Mouse (Mus musculus): ENCODE data around the gene Anxa6.

Gene Anxa6

DNA sequence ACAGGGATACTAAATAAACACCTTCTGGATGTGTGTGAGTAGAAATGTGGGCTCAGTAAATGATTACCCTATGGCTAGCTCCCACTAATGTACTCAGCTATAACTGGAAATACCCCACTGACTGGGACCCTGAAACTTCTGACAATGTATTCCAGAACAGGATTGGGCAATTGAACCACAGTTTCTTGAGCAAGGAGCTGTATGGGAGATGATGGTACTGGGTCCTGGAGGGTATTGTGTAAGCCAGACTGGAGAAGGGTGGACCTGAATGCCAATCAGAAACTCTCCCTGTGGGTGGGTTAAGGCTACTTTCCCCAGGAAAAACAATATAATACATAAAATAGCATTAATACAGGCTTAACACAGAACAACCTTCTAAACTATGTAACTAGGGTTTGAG lies 43.3 kb downstream of the Anxa6 start:
- no peak for DNase-seq

DNA sequence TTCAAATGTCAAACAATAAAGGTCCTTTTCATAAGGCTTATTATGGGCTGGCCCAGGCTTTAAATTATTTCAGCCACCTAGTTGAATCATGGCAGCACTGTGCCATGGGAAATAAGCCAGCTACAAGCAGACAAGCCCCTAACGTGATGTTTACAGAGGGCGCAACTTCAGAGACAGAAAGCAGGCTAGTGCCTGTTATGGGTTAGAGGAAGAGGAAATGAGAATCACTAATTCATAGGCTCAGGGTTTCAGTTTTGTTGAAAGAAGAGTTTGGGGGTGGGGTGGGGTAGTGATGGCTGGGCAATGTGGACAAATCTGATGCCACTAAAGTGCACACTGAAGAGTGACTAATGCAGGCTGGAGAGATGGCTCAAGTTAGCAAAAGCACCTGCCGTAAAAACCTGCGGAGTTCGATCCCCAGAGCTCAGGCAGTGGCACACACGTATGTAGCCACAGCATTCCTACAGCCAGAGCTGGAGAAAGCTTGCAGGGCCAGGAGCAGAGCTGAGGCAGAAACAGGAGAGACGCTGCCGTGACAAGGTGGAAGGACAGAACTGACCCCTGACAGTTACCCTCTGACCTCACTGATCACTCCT lies 44.4 kb downstream of the Anxa6 start:
- DNase-seq, result no peak

DNA sequence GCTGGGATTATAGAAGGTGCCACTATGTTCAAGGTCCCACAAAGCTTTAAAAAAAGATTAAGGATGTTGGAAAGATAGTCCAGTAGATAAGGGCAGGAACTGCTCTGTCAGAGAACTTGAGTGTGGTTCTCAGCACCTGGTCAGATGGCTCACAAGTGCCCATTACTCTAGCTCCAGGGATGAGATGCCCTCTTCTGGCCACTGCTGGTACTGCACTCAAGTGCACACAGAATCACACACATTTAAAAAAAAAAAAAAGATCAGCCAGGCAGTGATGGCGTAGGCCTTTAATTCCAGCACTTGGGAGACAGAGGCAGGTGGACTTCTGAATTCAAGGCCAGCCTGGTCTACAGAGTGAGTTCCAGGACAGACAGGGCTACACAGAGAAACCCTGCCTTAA lies 45.3 kb downstream of the Anxa6 start:
- peak; percentile 43 for DNase-seq

GRCm38 (mm10) chr11:54985086-54985485 lies 48.2 kb downstream of the Anxa6 start:
- no peak for DNase-seq

DNA sequence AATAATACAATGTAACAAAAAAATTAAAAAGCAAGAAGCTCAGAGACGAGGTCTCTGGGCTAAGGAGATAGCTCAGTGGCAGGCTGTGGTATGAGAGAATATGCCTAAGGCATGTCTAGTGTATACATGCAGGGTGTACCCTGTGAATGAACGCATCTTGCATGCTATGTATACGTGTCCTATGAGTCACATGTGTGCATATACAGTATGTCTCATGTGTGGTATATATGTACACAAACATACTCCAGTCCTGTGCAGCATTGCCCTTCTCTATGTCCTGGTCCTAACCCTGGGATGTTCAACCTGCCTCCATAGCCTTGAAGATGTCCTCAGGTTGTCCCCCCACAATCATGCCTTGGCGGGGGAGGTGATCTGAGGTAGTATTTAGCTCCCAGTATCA lies 48.7 kb downstream of the Anxa6 start:
- DNase-seq, result no peak

- peak; percentile 80 for DNase-seq
Measured at GRCm38 (mm10) chr11:54984085-54984484, 49.2 kb downstream of the Anxa6 start.

DNA sequence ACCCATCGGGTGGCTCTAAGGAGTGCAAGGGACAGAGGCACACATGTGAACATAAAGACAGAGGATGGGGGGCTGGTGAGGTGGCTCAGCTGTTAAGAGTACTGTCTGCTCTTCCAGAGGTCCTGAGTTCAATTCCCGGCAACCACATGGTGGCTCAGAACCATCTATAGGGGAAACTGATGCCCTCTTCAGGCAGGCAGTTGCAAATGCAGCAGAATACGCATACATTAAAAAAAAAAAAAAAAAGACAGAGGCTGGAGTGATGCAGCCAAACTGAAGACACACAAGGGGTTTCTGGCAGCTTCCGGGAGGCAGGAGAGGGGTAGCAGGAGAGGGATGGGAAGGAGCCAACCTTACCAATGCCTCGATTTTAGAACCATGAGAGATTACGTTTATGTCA lies 50.7 kb downstream of the Anxa6 start:
- DNase-seq, result no peak

- DNase-seq, result no peak
Measured at GRCm38 (mm10) chr11:54981630-54982029, 51.6 kb downstream of the Anxa6 start.

- DNase-seq, result no peak
Measured at GRCm38 (mm10) chr11:54977385-54977937, 55.8 kb downstream of the Anxa6 start.

- no peak for DNase-seq
Measured at GRCm38 (mm10) chr11:54976351-54976750, 56.9 kb downstream of the Anxa6 start.

DNA sequence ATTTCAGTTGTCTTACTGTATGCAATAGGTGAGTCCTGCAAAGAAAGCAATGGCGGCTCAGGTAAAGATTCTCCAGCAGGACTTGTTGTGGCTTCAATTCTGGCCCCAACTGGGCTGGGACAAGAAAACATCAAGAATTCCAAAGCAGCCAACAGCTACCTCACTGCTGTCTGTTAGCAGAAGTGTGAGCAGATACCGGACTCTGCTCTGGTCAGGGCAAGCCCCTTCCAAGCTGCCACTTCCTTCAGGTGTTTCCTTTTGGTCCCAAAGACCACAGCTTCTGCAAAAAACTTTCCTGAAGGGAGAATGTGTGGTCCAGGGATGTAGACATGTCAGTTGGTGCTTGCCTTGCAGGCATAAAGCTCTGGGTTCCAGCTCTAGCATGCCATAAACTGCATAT lies 57.5 kb downstream of the Anxa6 start:
- DNase-seq, result no peak

- no peak for DNase-seq
Measured at GRCm38 (mm10) chr11:54975340-54975739, 57.9 kb downstream of the Anxa6 start.

GRCm38 (mm10) chr11:54974639-54975038 lies 58.6 kb downstream of the Anxa6 start:
- no peak for DNase-seq

DNA sequence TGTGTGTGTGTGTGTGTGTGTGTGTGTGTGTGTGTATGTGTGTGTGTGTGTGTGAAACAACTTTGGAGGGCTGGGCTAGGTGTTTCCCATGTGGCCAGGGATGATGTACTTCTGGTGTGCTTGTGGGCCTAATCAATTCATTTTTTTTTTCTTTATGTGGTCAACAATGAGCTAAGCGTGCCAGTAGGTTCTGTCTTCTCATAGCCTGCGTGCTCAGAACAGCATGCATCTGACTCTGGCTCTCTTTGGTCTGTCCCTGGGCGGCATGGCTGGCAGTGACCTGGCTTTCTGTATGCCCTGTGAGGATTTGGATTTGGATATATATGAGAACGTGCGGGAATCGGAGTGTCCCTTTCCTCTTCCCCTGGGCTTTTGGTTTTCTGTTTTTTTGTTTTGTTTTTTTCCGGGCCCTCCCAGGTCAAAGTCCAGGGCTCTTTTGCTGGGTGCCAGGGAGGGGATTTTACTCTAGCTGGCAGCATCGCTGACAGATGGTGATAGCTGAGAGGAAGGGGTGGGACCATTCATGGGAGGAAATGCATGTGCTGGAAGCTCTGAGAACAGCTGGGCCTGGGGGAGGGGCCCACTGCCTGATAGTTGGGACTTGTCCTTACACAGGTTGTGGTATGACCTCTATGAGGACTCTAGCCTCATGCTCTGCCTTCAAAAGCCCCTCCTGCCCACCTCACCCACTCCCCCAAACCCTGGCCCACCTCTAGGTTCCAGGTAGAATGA lies 59.6 kb downstream of the Anxa6 start:
- peak; percentile 64 for DNase-seq

DNA sequence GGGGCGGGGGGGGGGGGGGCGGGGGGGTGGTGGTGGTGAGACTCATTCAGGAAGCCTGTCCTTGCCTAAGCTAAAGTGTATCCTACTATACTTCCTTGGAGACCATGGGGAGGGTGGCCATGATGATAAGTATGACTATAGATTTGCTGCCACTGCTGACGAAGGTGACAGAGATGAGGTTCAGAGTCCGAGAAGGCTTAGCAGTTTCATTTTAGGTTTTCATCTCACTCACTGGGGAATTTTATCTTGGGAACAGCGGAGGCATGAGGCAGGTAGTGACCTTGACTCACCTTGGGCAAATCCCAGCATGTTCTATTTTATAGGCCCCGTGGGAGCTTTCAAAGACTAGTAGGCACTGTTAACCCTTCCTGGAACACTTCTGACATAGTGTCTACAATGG lies 60.5 kb downstream of the Anxa6 start:
- DNase-seq, result no peak

GRCm38 (mm10) chr11:54972049-54972723 lies 61.1 kb downstream of the Anxa6 start:
- no peak for DNase-seq

- no peak for DNase-seq
Measured at GRCm38 (mm10) chr11:54971365-54972048, 61.7 kb downstream of the Anxa6 start.

DNA sequence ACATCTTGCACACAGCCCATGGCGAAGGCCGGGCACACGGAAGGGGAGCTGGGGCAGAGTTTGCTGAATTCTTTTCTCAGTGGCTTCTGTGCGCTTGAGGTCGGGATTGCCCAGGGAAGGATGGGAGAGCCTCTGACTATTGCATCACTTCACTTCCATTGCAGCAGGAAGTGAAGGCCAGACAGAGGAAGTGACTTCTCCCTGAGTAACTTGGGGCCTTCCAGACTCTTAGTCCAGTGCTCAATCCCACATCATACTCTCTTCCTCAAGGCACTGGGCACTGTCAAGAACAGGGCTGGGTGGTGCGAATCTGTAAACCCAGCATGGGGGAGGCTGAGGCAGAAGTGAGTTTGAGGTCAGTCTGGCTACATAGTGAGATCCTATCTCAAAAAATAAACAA lies 68.0 kb downstream of the Anxa6 start:
- DNase-seq, result no peak

DNA sequence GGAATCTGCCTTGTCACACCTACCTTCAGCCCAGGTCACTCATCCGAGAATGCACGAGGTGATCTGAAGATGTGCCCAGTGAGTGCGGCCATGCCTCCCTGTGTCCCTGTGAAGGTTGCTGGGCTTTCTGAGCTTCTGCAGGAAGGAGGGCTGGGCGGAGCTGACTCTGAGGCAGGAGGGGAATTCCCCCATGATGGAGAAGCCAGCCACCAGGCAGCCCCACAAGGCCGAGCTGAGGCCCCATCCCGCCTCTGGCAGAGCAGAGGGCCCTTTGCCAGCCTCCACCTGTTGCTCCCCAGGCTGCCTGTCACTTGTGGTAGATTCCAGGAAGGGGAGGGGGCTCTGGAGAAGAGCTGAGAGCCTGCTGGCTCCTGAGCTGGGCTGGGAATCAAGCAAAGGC lies 70.4 kb downstream of the Anxa6 start, which contains the start of gene Tnip1:
TSS of gene Tnip1 (minus strand) at position 108 of the 400 bp plus-strand sequence.
- DNase-seq, result peak; percentile 32

DNA sequence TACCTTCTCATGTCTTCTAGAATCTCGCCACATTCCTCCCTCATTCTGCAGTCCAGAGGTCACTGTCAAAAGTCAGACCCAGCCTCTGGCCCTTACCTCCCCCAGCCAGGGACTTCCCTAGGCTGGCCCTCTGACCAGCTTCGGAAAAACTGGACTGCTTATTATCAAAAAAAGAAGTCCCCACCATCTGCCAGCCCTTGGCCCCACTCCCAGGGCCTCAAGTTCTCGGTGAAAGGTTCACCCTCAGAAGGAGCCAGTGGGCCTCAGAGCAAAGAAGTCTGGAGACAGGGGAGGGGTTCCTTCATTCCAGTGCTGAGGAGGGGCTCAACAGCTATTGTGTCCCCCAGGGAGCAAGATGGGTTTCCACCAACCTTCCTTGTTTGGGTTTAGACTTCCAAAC lies 71.3 kb downstream of the Anxa6 start:
- no peak for DNase-seq

GRCm38 (mm10) chr11:54961164-54961850 lies 71.9 kb downstream of the Anxa6 start:
- no peak for DNase-seq

GRCm38 (mm10) chr11:54960251-54960650 lies 73.0 kb downstream of the Anxa6 start:
- no peak for DNase-seq
